Mouse (Mus musculus): ENCODE results near the gene Slc15a1. TPM values are rescaled to one million over a fixed set of nuclear protein-coding genes. Genes with fewer than 3 reads are reported as not detected.

The Slc15a1 gene
- polyA plus RNA-seq, 1 experiment, result 0.11 TPM

GRCm38 (mm10) chr14:121425004-121425793 is 79.9 kb downstream of the Slc15a1 start:
- 54% methylated on average over 7 of the region's 7 CpGs for WGBS
- peaks cover 5% of the 10 kb centered on the region; the same call in 1 of the 2 replicates for H3K4me1 ChIP-seq (ENCODE audit: control insufficient read depth, insufficient read depth, low read length)
- no peak overlapping the region for H3K27ac ChIP-seq (ENCODE audit: insufficient read depth, low read depth, low read length)
- DNase-seq, result peak; percentile 84
- H3K4me3 ChIP-seq (ENCODE audit: insufficient read depth, low read depth, low read length), result no peak overlapping the region
- H3K27me3 ChIP-seq (replicated peaks; ENCODE audit: control insufficient read depth, insufficient read depth, low read length), result no peaks in the 10 kb centered on the region
- TF ChIP-seq CTCF (conservative IDR thresholded peaks at IDR 0.05; ENCODE audit: insufficient read depth, insufficient read length, low read depth, low read length) (no peak), POLR2A (IDR thresholded peaks at IDR 0.05; ENCODE audit: low read depth, low read length) (no peak)
- no peaks in the 10 kb centered on the region for H3K36me3 ChIP-seq (ENCODE audit: control insufficient read depth, insufficient read depth, low read length)

- DNase-seq, result peak; percentile 29
- TF ChIP-seq POLR2A (IDR thresholded peaks at IDR 0.05; ENCODE audit: low read depth, low read length), result no peak
- no peak for TF ChIP-seq CTCF (conservative IDR thresholded peaks at IDR 0.05; ENCODE audit: insufficient read depth, insufficient read length, low read depth, low read length)
- Histone ChIP-seq H3K4me1 (ENCODE audit: control insufficient read depth, insufficient read depth, low read length) (peaks cover 5% of the 10 kb centered on the region; the same call in 1 of the 2 replicates), H3K4me3 (ENCODE audit: insufficient read depth, low read depth, low read length) (no peak overlapping the region), H3K27me3 (replicated peaks; ENCODE audit: control insufficient read depth, insufficient read depth, low read length) (no peaks in the 10 kb centered on the region), H3K27ac (ENCODE audit: insufficient read depth, low read depth, low read length) (0 out of 2 replicates have a peak overlapping the region, but pooled peaks have one; percentile 39), H3K36me3 (ENCODE audit: control insufficient read depth, insufficient read depth, low read length) (no peaks in the 10 kb centered on the region)
- WGBS, result 33% methylated on average over 7 of the region's 7 CpGs
Observed at GRCm38 (mm10) chr14:121423341-121423751, 81.7 kb downstream of the Slc15a1 start.

- Histone ChIP-seq H3K4me1 (ENCODE audit: control insufficient read depth, insufficient read depth, low read length) (peaks cover 5% of the 10 kb centered on the region; the same call in 1 of the 2 replicates), H3K36me3 (ENCODE audit: control insufficient read depth, insufficient read depth, low read length) (no peaks in the 10 kb centered on the region), H3K27me3 (replicated peaks; ENCODE audit: control insufficient read depth, insufficient read depth, low read length) (no peaks in the 10 kb centered on the region), H3K27ac (ENCODE audit: insufficient read depth, low read depth, low read length) (peak overlapping the region; percentile 39; the same call in 1 of the 2 replicates), H3K4me3 (ENCODE audit: insufficient read depth, low read depth, low read length) (no peak overlapping the region)
- DNase-seq, result peak; percentile 46
- TF ChIP-seq POLR2A (IDR thresholded peaks at IDR 0.05; ENCODE audit: low read depth, low read length), result no peak
- WGBS, result 50% methylated on average over 4 of the region's 4 CpGs
Observed at GRCm38 (mm10) chr14:121422664-121423340, 82.2 kb downstream of the Slc15a1 start.

GRCm38 (mm10) chr14:121422000-121422399 is 83.1 kb downstream of the Slc15a1 start:
- 84% methylated on average over 4 of the region's 4 CpGs for WGBS
- no peak for DNase-seq
- no peak overlapping the region for H3K27ac ChIP-seq (ENCODE audit: insufficient read depth, low read depth, low read length)
- no peak for TF ChIP-seq CTCF (conservative IDR thresholded peaks at IDR 0.05; ENCODE audit: insufficient read depth, insufficient read length, low read depth, low read length)
- TF ChIP-seq POLR2A (IDR thresholded peaks at IDR 0.05; ENCODE audit: low read depth, low read length), result no peak
- H3K36me3 ChIP-seq (ENCODE audit: control insufficient read depth, insufficient read depth, low read length), result no peaks in the 10 kb centered on the region
- H3K4me1 ChIP-seq (ENCODE audit: control insufficient read depth, insufficient read depth, low read length), result peaks cover 5% of the 10 kb centered on the region; the same call in 1 of the 2 replicates
- no peak overlapping the region for H3K4me3 ChIP-seq (ENCODE audit: insufficient read depth, low read depth, low read length)
- no peaks in the 10 kb centered on the region for H3K27me3 ChIP-seq (replicated peaks; ENCODE audit: control insufficient read depth, insufficient read depth, low read length)

GRCm38 (mm10) chr14:121417594-121417993 is 87.5 kb downstream of the Slc15a1 start:
- WGBS, result 72% methylated on average over 5 of the region's 5 CpGs
- Histone ChIP-seq H3K36me3 (ENCODE audit: control insufficient read depth, insufficient read depth, low read length) (no peaks in the 10 kb centered on the region), H3K27me3 (replicated peaks; ENCODE audit: control insufficient read depth, insufficient read depth, low read length) (no peaks in the 10 kb centered on the region), H3K4me1 (ENCODE audit: control insufficient read depth, insufficient read depth, low read length) (no peaks in the 10 kb centered on the region), H3K27ac (ENCODE audit: insufficient read depth, low read depth, low read length) (no peak overlapping the region), H3K4me3 (ENCODE audit: insufficient read depth, low read depth, low read length) (no peak overlapping the region)
- DNase-seq, result peak; percentile 11
- TF ChIP-seq POLR2A (IDR thresholded peaks at IDR 0.05; ENCODE audit: low read depth, low read length) (no peak), CTCF (conservative IDR thresholded peaks at IDR 0.05; ENCODE audit: insufficient read depth, insufficient read length, low read depth, low read length) (no peak)

GRCm38 (mm10) chr14:121416626-121417319 is 88.3 kb downstream of the Slc15a1 start:
- DNase-seq, result no peak
- WGBS, result 83% methylated on average over 12 of the region's 12 CpGs
- Histone ChIP-seq H3K4me1 (ENCODE audit: control insufficient read depth, insufficient read depth, low read length) (no peaks in the 10 kb centered on the region), H3K36me3 (ENCODE audit: control insufficient read depth, insufficient read depth, low read length) (no peaks in the 10 kb centered on the region), H3K27me3 (replicated peaks; ENCODE audit: control insufficient read depth, insufficient read depth, low read length) (no peaks in the 10 kb centered on the region), H3K27ac (ENCODE audit: insufficient read depth, low read depth, low read length) (no peak overlapping the region), H3K4me3 (ENCODE audit: insufficient read depth, low read depth, low read length) (no peak overlapping the region)
- TF ChIP-seq POLR2A (IDR thresholded peaks at IDR 0.05; ENCODE audit: low read depth, low read length), result no peak
- no peak for TF ChIP-seq CTCF (conservative IDR thresholded peaks at IDR 0.05; ENCODE audit: insufficient read depth, insufficient read length, low read depth, low read length)

All from kidney, adult 2 months (tissue).